In genomic region chr11:20659094-20659493, GRCm38 (mm10) we compare ENCODE assay signal across 14 mouse cellular contexts.
DNase-seq lines count a peak whose midpoint lies in the region; ATAC-seq and TF ChIP-seq lines count a peak whose summit lies in the region.
"Had no signal": no experiment of that assay in that cellular context is flagged by ENCODE, and none has a peak within 500 bp of the region (broad histone marks: within the 10 kb centered on the region; RNA-seq: fewer than 3 reads in every experiment).

No protein-coding gene starts in this region.

- intact Hi-C loops in left cerebral cortex, postnatal 25 days (cut with DNase I), result loop anchor here (10.0 kb wide), 1 partner anchor 256 kb away; no protein-coding TSS in a partner anchor
- intact Hi-C loops in left cerebral cortex, adult 2 months (cut with DNase I), result no loop called here

- H3K9me3 ChIP-seq in forebrain, embryonic 10.5 days, result no peaks in the 10 kb centered on the region
- H3K9me3 ChIP-seq in forebrain, embryonic 11.5 days (ENCODE audit: control insufficient read depth, low read length), result no peaks in the 10 kb centered on the region
- no peaks in the 10 kb centered on the region for H3K9me3 ChIP-seq in stomach, embryonic 14.5 days (ENCODE audit: control insufficient read depth, low read depth, low read length)
- H3K9me3 ChIP-seq in stomach, postnatal 0 days (ENCODE audit: control insufficient read depth, low read length), result no peaks in the 10 kb centered on the region
- H3K9me3 ChIP-seq in stomach, embryonic 16.5 days (replicated peaks; ENCODE audit: control insufficient read depth, low read length), result no peaks in the 10 kb centered on the region
- no peaks in the 10 kb centered on the region for H3K9me3 ChIP-seq in intestine, postnatal 0 days (ENCODE audit: control insufficient read depth)
- H3K9me3 ChIP-seq: G1E; heart, embryonic 12.5 days; midbrain, embryonic 15.5 days had no signal

- no peak for TF ChIP-seq EP300 in stomach, postnatal 0 days (optimal IDR thresholded peaks at IDR 0.05)

- no peak for DNase-seq in forebrain, embryonic 10.5 days (ENCODE audit: extremely low spot score, low spot score)
- DNase-seq in forebrain, embryonic 11.5 days (ENCODE audit: low spot score), result no peak
- peak; percentile 35 to 53 for DNase-seq in left cerebral cortex, postnatal 25 days (ENCODE audit: low spot score in 2 of 2)
- DNase-seq in left cerebral cortex, adult 2 months (ENCODE audit: extremely low spot score in 1 of 2, low spot score in 2 of 2), result no peak
- DNase-seq in stomach, postnatal 0 days (ENCODE audit: low spot score), result no peak
- DNase-seq: B cell, adult 2 months; kidney, postnatal 25 days had no signal

- no peak overlapping the region for H3K9ac ChIP-seq in forebrain, embryonic 11.5 days (ENCODE audit: low read length)
- no peak overlapping the region for H3K9ac ChIP-seq in stomach, embryonic 14.5 days (replicated peaks; ENCODE audit: low read depth, low read length)
- no peak overlapping the region for H3K9ac ChIP-seq in stomach, postnatal 0 days (ENCODE audit: low read length)
- H3K9ac ChIP-seq in stomach, embryonic 16.5 days (ENCODE audit: low read length), result no peak overlapping the region
- H3K9ac ChIP-seq in intestine, postnatal 0 days (ENCODE audit: low read depth, low read length), result no peak overlapping the region
- H3K9ac ChIP-seq: heart, embryonic 12.5 days; midbrain, embryonic 15.5 days had no signal

- ATAC-seq in forebrain, embryonic 11.5 days (replicated peaks; ENCODE audit: low FRiP score), result no peak
- ATAC-seq in stomach, embryonic 14.5 days (ENCODE audit: insufficient number of reproducible peaks, insufficient read depth, low FRiP score, low read depth), result no peak
- no peak for ATAC-seq in stomach, postnatal 0 days (ENCODE audit: low FRiP score, low TSS enrichment)
- no peak for ATAC-seq in stomach, embryonic 16.5 days (ENCODE audit: insufficient read depth, low FRiP score)
- no peak for ATAC-seq in intestine, postnatal 0 days
- ATAC-seq: activated CD4-positive, CD25-positive, alpha-beta regulatory T cell, adult 4 months; midbrain, embryonic 15.5 days had no signal

- peak overlapping the region; percentile 12; the same call in 1 of the 2 replicates for H3K27ac ChIP-seq in forebrain, embryonic 10.5 days
- H3K27ac ChIP-seq in forebrain, embryonic 11.5 days (ENCODE audit: low read depth, low read length), result no peak overlapping the region
- H3K27ac ChIP-seq in left cerebral cortex, adult 2 months, result no peak overlapping the region
- 0 out of 2 replicates have a peak overlapping the region, but pooled peaks have one; percentile 4 for H3K27ac ChIP-seq in stomach, embryonic 14.5 days (ENCODE audit: low read length)
- no peak overlapping the region for H3K27ac ChIP-seq in stomach, postnatal 0 days (replicated peaks)
- peak overlapping the region; percentile 25; the same call in 1 of the 2 replicates for H3K27ac ChIP-seq in stomach, embryonic 16.5 days (ENCODE audit: low read length)
- H3K27ac ChIP-seq in intestine, postnatal 0 days (ENCODE audit: low read depth, low read length), result no peak overlapping the region
- H3K27ac ChIP-seq: midbrain, embryonic 15.5 days had no signal

- H3K4me1 ChIP-seq in forebrain, embryonic 10.5 days, result peaks cover 74% of the 10 kb centered on the region
- H3K4me1 ChIP-seq in forebrain, embryonic 11.5 days (replicated peaks; ENCODE audit: control insufficient read depth, insufficient read depth, low read length), result peaks cover 39% of the 10 kb centered on the region
- H3K4me1 ChIP-seq in stomach, embryonic 14.5 days (ENCODE audit: control insufficient read depth, insufficient read depth, low read length), result peaks cover 25% of the 10 kb centered on the region
- peaks cover 14% of the 10 kb centered on the region for H3K4me1 ChIP-seq in stomach, postnatal 0 days (replicated peaks; ENCODE audit: control insufficient read depth, insufficient read depth)
- peaks cover 24% of the 10 kb centered on the region for H3K4me1 ChIP-seq in stomach, embryonic 16.5 days (ENCODE audit: control insufficient read depth, insufficient read depth, low read length)
- H3K4me1 ChIP-seq in intestine, postnatal 0 days (replicated peaks; ENCODE audit: control insufficient read depth, insufficient read depth, low read length), result no peaks in the 10 kb centered on the region

- no peaks in the 10 kb centered on the region for H3K27me3 ChIP-seq in forebrain, embryonic 10.5 days (ENCODE audit: poor library complexity, severe bottlenecking)
- no peaks in the 10 kb centered on the region for H3K27me3 ChIP-seq in forebrain, embryonic 11.5 days (ENCODE audit: control insufficient read depth, insufficient read depth, low read length)
- H3K27me3 ChIP-seq in stomach, embryonic 14.5 days (ENCODE audit: control insufficient read depth, insufficient read depth, low read length), result no peaks in the 10 kb centered on the region
- no peaks in the 10 kb centered on the region for H3K27me3 ChIP-seq in stomach, postnatal 0 days (ENCODE audit: control insufficient read depth, insufficient read depth, low read length)
- no peaks in the 10 kb centered on the region for H3K27me3 ChIP-seq in stomach, embryonic 16.5 days (ENCODE audit: control insufficient read depth, insufficient read depth, low read length)
- H3K27me3 ChIP-seq in intestine, postnatal 0 days (replicated peaks; ENCODE audit: control insufficient read depth, insufficient read depth, low read length), result no peaks in the 10 kb centered on the region
- H3K27me3 ChIP-seq: heart, embryonic 12.5 days; midbrain, embryonic 15.5 days had no signal

- H3K36me3 ChIP-seq in forebrain, embryonic 10.5 days (replicated peaks), result 0 out of 2 replicates have a peak, but pooled peaks cover 2% of the 10 kb centered on the region
- H3K36me3 ChIP-seq in forebrain, embryonic 11.5 days (ENCODE audit: control insufficient read depth, insufficient read depth, low read length), result no peaks in the 10 kb centered on the region
- H3K36me3 ChIP-seq in stomach, embryonic 14.5 days (ENCODE audit: control insufficient read depth, insufficient read depth, low read length), result no peaks in the 10 kb centered on the region; the same call in 1 of the 2 replicates
- no peaks in the 10 kb centered on the region for H3K36me3 ChIP-seq in stomach, postnatal 0 days (ENCODE audit: control insufficient read depth, insufficient read depth, low read length)
- no peaks in the 10 kb centered on the region for H3K36me3 ChIP-seq in stomach, embryonic 16.5 days (ENCODE audit: control insufficient read depth, insufficient read depth, low read length)
- H3K36me3 ChIP-seq in intestine, postnatal 0 days (ENCODE audit: control insufficient read depth, insufficient read depth), result 0 out of 2 replicates have a peak, but pooled peaks cover 4% of the 10 kb centered on the region
- H3K36me3 ChIP-seq: heart, embryonic 12.5 days; midbrain, embryonic 15.5 days had no signal

- no peak; the same call in 1 of the 2 replicates for TF ChIP-seq CTCF in left cerebral cortex, adult 2 months (IDR thresholded peaks at IDR 0.05)
- TF ChIP-seq CTCF in stomach, postnatal 0 days (IDR thresholded peaks at IDR 0.05; ENCODE audit: low read depth), result no peak
- TF ChIP-seq CTCF in intestine, postnatal 0 days (IDR thresholded peaks at IDR 0.05; ENCODE audit: low read depth), result no peak

- WGBS in forebrain, embryonic 10.5 days, result 81% methylated on average over 3 of the region's 3 CpGs
- WGBS in forebrain, embryonic 11.5 days, result 89% methylated on average over 3 of the region's 3 CpGs
- WGBS in stomach, embryonic 14.5 days, result 57% methylated on average over 3 of the region's 3 CpGs
- 51% methylated on average over 3 of the region's 3 CpGs for WGBS in stomach, postnatal 0 days
- 47% methylated on average over 3 of the region's 3 CpGs for WGBS in stomach, embryonic 16.5 days
- 50% methylated on average over 3 of the region's 3 CpGs for WGBS in intestine, postnatal 0 days

- H3K4me3 ChIP-seq in forebrain, embryonic 10.5 days, result no peak overlapping the region
- no peak overlapping the region for H3K4me3 ChIP-seq in forebrain, embryonic 11.5 days (ENCODE audit: low read depth, low read length)
- H3K4me3 ChIP-seq in left cerebral cortex, adult 2 months, result no peak overlapping the region
- no peak overlapping the region for H3K4me3 ChIP-seq in stomach, embryonic 14.5 days (ENCODE audit: low read depth, low read length)
- no peak overlapping the region for H3K4me3 ChIP-seq in stomach, postnatal 0 days (ENCODE audit: low read depth, low read length)
- H3K4me3 ChIP-seq in stomach, embryonic 16.5 days (replicated peaks; ENCODE audit: low read length), result no peak overlapping the region
- no peak overlapping the region for H3K4me3 ChIP-seq in intestine, postnatal 0 days (ENCODE audit: low read depth, low read length)
- H3K4me3 ChIP-seq: heart, embryonic 12.5 days; midbrain, embryonic 15.5 days had no signal

- H3K4me2 ChIP-seq in forebrain, embryonic 11.5 days (ENCODE audit: low read depth, low read length, severe bottlenecking), result no peak overlapping the region
- H3K4me2 ChIP-seq in stomach, embryonic 14.5 days (replicated peaks; ENCODE audit: low read depth, low read length), result no peak overlapping the region
- H3K4me2 ChIP-seq in stomach, postnatal 0 days (replicated peaks; ENCODE audit: low read depth), result no peak overlapping the region
- H3K4me2 ChIP-seq in stomach, embryonic 16.5 days (ENCODE audit: low read depth, low read length), result no peak overlapping the region
- no peak overlapping the region for H3K4me2 ChIP-seq in intestine, postnatal 0 days (replicated peaks; ENCODE audit: low read depth)
- H3K4me2 ChIP-seq: heart, embryonic 12.5 days; midbrain, embryonic 15.5 days had no signal

Comparison
In these comparisons a context has a peak if more than half of its experiments do, and no peak if none do; other contexts are left out.
1. DNase-seq: peak in left cerebral cortex, postnatal 25 days (2 of 2); none in forebrain, embryonic 10.5 days (single experiment), forebrain, embryonic 11.5 days (single experiment), left cerebral cortex, adult 2 months (0 of 2) and stomach, postnatal 0 days (single experiment).
2. H3K27ac ChIP-seq: peak in forebrain, embryonic 10.5 days (single experiment), stomach, embryonic 14.5 days (single experiment) and stomach, embryonic 16.5 days (single experiment); none in forebrain, embryonic 11.5 days (single experiment), left cerebral cortex, adult 2 months (single experiment), stomach, postnatal 0 days (single experiment) and intestine, postnatal 0 days (single experiment).